Mouse (Mus musculus) neural tube, embryonic 15.5 days (tissue): ENCODE data around the gene Qsox1. TPM values are rescaled to one million over a fixed set of nuclear protein-coding genes. Genes with fewer than 3 reads are reported as not detected.
A peak's percentile ranks its signal among the peaks of the same experiment; 100 is the strongest.

Experiments
- ATAC-seq: fragments of 200-750 bp; cut with Nextera tagmentation; 2 replicates; pipeline ENCODE4 v1.8.0; 2017; ENCODE audit warnings: mild to moderate bottlenecking, moderate TSS enrichment, moderate library complexity; ENCODE audit not compliant: low FRiP score
- H3K27ac ChIP-seq: fragments of 300-500 bp; sonication (generic); replicated peaks from 2 replicates; pipeline ENCODE4 v1.5.1; 2015; ENCODE audit warnings: mild to moderate bottlenecking, inconsistent platforms
- H3K27me3 ChIP-seq: fragments of 300-500 bp; sonication (generic); replicated peaks from 2 replicates; pipeline ENCODE4 v1.6.1; 2015; ENCODE audit warnings: inconsistent platforms
- H3K36me3 ChIP-seq: fragments of 300-500 bp; sonication (generic); 2 replicates; pipeline ENCODE4 v1.6.1; 2015; ENCODE audit warnings: inconsistent platforms
- H3K4me1 ChIP-seq: fragments of 300-500 bp; sonication (generic); 2 replicates; pipeline ENCODE4 v1.6.1; 2015; ENCODE audit warnings: inconsistent platforms
- H3K4me2 ChIP-seq: fragments of 300-500 bp; sonication (generic); 2 replicates; pipeline ENCODE4 v1.6.1; 2015; ENCODE audit warnings: inconsistent platforms, mild to moderate bottlenecking, moderate library complexity
- H3K4me3 ChIP-seq: fragments of 300-500 bp; sonication (generic); replicated peaks from 2 replicates; pipeline ENCODE4 v1.5.1; 2015; ENCODE audit warnings: mild to moderate bottlenecking, inconsistent platforms
- H3K9ac ChIP-seq: fragments of 300-500 bp; sonication (generic); replicated peaks from 2 replicates; pipeline ENCODE4 v1.6.1; 2015; ENCODE audit warnings: mild to moderate bottlenecking, inconsistent platforms
- H3K9me3 ChIP-seq: fragments of 300-500 bp; sonication (generic); replicated peaks from 2 replicates; pipeline ENCODE4 v1.6.1; 2016; ENCODE audit warnings: inconsistent platforms
- WGBS: fragments of 180-500 bp; shearing (Covaris S2); methylation state at CpG from one replicate; pipeline ENCODE4 v1.1.7; 2015; ENCODE audit warnings: mixed read lengths; 5-methylcytosine and 5-hydroxymethylcytosine counted together
- polyA plus RNA-seq: library from polyadenylated mRNA; unstranded; fragments of >200 nt; fragmentation: Nextera tagmentation; extraction: Ambion mirVana; gene quantifications from 2 replicates; pipeline ENCODE4 v1.2.1, GENCODE M21; 2015

Gene Qsox1
- polyA plus RNA-seq, 1 experiment from 2014 or later, result 20.4 TPM

- Histone ChIP-seq H3K4me2 (no peak overlapping the region), H3K9me3 (no peaks in the 10 kb centered on the region), H3K36me3 (no peaks in the 10 kb centered on the region), H3K4me3 (no peak overlapping the region), H3K27ac (no peak overlapping the region), H3K4me1 (no peaks in the 10 kb centered on the region), H3K27me3 (peaks cover 43% of the 10 kb centered on the region), H3K9ac (no peak overlapping the region)
- 73% methylated on average over 4 of the region's 4 CpGs for WGBS
- ATAC-seq, result no peak
Observed at GRCm38 (mm10) chr1:155758711-155759110, 54.0 kb downstream of the Qsox1 start.

GRCm38 (mm10) chr1:155757621-155758020, 55.1 kb downstream of the Qsox1 start:
- Histone ChIP-seq H3K9ac (no peak overlapping the region), H3K27me3 (peaks cover 54% of the 10 kb centered on the region), H3K4me1 (no peaks in the 10 kb centered on the region), H3K27ac (no peak overlapping the region), H3K9me3 (no peaks in the 10 kb centered on the region), H3K36me3 (no peaks in the 10 kb centered on the region), H3K4me3 (no peak overlapping the region), H3K4me2 (no peak overlapping the region)
- no peak for ATAC-seq
- 57% methylated on average over 7 of the region's 7 CpGs for WGBS

GRCm38 (mm10) chr1:155753411-155753810, 59.3 kb downstream of the Qsox1 start:
- H3K4me3 ChIP-seq, result no peak overlapping the region
- H3K36me3 ChIP-seq, result no peaks in the 10 kb centered on the region
- H3K27ac ChIP-seq, result no peak overlapping the region
- H3K4me1 ChIP-seq, result no peaks in the 10 kb centered on the region
- 76% methylated on average over 9 of the region's 9 CpGs for WGBS
- no peak overlapping the region for H3K9ac ChIP-seq
- H3K4me2 ChIP-seq, result no peak overlapping the region
- H3K27me3 ChIP-seq, result peaks cover 64% of the 10 kb centered on the region
- ATAC-seq, result no peak
- H3K9me3 ChIP-seq, result no peaks in the 10 kb centered on the region

- 58% methylated on average over 6 of the region's 6 CpGs for WGBS
- H3K4me2 ChIP-seq, result no peak within 1 kb of the TSS
- no peak for ATAC-seq
- peaks cover 81% of the 10 kb centered on the region for H3K27me3 ChIP-seq
- no peaks in the 10 kb centered on the region for H3K36me3 ChIP-seq
- H3K9me3 ChIP-seq, result no peaks in the 10 kb centered on the region
- H3K4me3 ChIP-seq, result no peak within 1 kb of the TSS
- H3K27ac ChIP-seq, result no peak within 1 kb of the TSS
- H3K4me1 ChIP-seq, result no peaks in the 10 kb centered on the region
- no peak within 1 kb of the TSS for H3K9ac ChIP-seq
Observed at GRCm38 (mm10) chr1:155751484-155752255, 61.0 kb downstream of the Qsox1 start, which contains the start of gene Lhx4. Gene Lhx4, minus strand, starts transcription at chr1:155751684.

DNA sequence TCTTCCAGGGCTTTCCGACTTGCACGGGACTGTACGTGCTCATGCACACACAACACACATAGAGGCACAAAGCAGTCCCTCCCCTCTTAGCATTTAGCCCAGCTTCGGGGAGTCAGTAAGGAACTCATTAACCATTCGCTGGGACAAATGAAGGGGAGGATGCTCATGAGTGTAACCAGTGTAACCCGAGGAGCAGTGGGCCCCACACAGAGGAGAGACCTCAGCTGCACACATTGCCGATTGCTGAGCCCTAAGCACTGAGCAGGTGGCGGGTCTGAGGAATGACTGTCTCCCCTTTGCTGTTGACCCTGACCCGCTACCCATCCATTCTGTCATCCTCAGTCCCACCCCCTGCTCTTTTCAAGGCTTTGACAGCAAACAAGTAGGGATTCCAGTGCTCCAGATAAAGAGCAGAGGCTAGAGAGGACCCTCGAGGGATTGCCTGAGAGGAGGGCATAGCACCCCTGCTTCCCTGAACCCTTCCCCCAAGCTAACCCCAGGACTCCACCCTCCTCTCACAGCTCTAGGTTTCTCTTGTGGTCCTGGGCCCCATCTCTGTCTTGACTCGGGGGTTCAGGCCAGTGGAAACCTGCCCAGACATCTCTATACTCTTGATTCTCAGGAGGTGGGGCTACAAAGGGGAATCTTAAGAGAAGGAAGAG, 62.0 kb downstream of the Qsox1 start:
- no peaks in the 10 kb centered on the region for H3K9me3 ChIP-seq
- H3K4me2 ChIP-seq, result no peak overlapping the region
- no peak overlapping the region for H3K4me3 ChIP-seq
- no peak for ATAC-seq
- H3K27ac ChIP-seq, result no peak overlapping the region
- H3K4me1 ChIP-seq, result no peaks in the 10 kb centered on the region
- peaks cover 91% of the 10 kb centered on the region for H3K27me3 ChIP-seq
- no peak overlapping the region for H3K9ac ChIP-seq
- WGBS, result 8% methylated on average over 11 of the region's 11 CpGs
- H3K36me3 ChIP-seq, result no peaks in the 10 kb centered on the region

- no peaks in the 10 kb centered on the region for H3K9me3 ChIP-seq
- WGBS, result 80% methylated on average over 5 of the region's 5 CpGs
- no peak overlapping the region for H3K9ac ChIP-seq
- H3K36me3 ChIP-seq, result no peaks in the 10 kb centered on the region
- H3K4me2 ChIP-seq, result no peak overlapping the region
- H3K27ac ChIP-seq, result no peak overlapping the region
- ATAC-seq, result no peak
- H3K4me1 ChIP-seq, result peaks cover 4% of the 10 kb centered on the region
- peaks cover 91% of the 10 kb centered on the region for H3K27me3 ChIP-seq
- no peak overlapping the region for H3K4me3 ChIP-seq
Observed at GRCm38 (mm10) chr1:155747911-155748310, 64.8 kb downstream of the Qsox1 start.

- 2% methylated on average over 8 of the region's 8 CpGs for WGBS
- no peak overlapping the region for H3K27ac ChIP-seq
- H3K4me1 ChIP-seq, result peaks cover 13% of the 10 kb centered on the region
- H3K4me2 ChIP-seq, result no peak overlapping the region
- no peaks in the 10 kb centered on the region for H3K36me3 ChIP-seq
- H3K27me3 ChIP-seq, result peaks cover 91% of the 10 kb centered on the region
- no peaks in the 10 kb centered on the region for H3K9me3 ChIP-seq
- no peak overlapping the region for H3K9ac ChIP-seq
- H3K4me3 ChIP-seq, result no peak overlapping the region
- no peak for ATAC-seq
Observed at GRCm38 (mm10) chr1:155747011-155747410, 65.7 kb downstream of the Qsox1 start.

GRCm38 (mm10) chr1:155742411-155743363, 70.0 kb downstream of the Qsox1 start:
- peak; percentile 25; the same call in 1 of the 2 replicates for ATAC-seq
- Histone ChIP-seq H3K4me1 (peaks cover 34% of the 10 kb centered on the region), H3K4me2 (peak overlapping the region; percentile 76), H3K4me3 (peak overlapping the region; percentile 40), H3K36me3 (no peaks in the 10 kb centered on the region), H3K9ac (peak overlapping the region; percentile 32), H3K27ac (no peak overlapping the region), H3K9me3 (no peaks in the 10 kb centered on the region), H3K27me3 (peaks cover 88% of the 10 kb centered on the region)
- WGBS, result under 1% methylated on average over 72 of the region's 81 CpGs

- H3K4me3 ChIP-seq, result peak overlapping the region; percentile 40
- peak overlapping the region; percentile 32 for H3K9ac ChIP-seq
Observed at GRCm38 (mm10) chr1:155741988-155742387, 70.7 kb downstream of the Qsox1 start.

GRCm38 (mm10) chr1:155741378-155741945, 71.2 kb downstream of the Qsox1 start:
- under 1% methylated on average over 34 of the region's 34 CpGs for WGBS
- Histone ChIP-seq H3K4me3 (peak overlapping the region; percentile 40), H3K27me3 (peaks cover 87% of the 10 kb centered on the region), H3K9ac (no peak overlapping the region), H3K27ac (no peak overlapping the region), H3K36me3 (no peaks in the 10 kb centered on the region), H3K4me1 (peaks cover 39% of the 10 kb centered on the region), H3K4me2 (peak overlapping the region; percentile 76), H3K9me3 (no peaks in the 10 kb centered on the region)
- ATAC-seq, result peak; percentile 18; the same call in 1 of the 2 replicates

More at GRCm38 (mm10) chr1:155741988-155742387, 70.7 kb downstream of the Qsox1 start:
- WGBS, result 2% methylated on average over 26 of the region's 26 CpGs
- Histone ChIP-seq H3K27ac (no peak overlapping the region), H3K4me1 (peaks cover 39% of the 10 kb centered on the region), H3K4me2 (peak overlapping the region; percentile 76), H3K9me3 (no peaks in the 10 kb centered on the region), H3K27me3 (peaks cover 88% of the 10 kb centered on the region), H3K36me3 (no peaks in the 10 kb centered on the region)
- peak; percentile 57 for ATAC-seq
